Mouse (Mus musculus) heart, adult 8-10 months (tissue): ENCODE results near the gene Kcnq4. TPM values are rescaled to one million over a fixed set of nuclear protein-coding genes. Genes with fewer than 3 reads are reported as not detected.

Experiments
- DNase-seq: peaks from one replicate; pipeline ENCODE4 v3.0.0; 2022; ENCODE audit warnings: low spot score
- microRNA-seq: library from miRNA; unstranded; fragments of <30 nt; microRNA quantifications from one replicate; pipeline ENCODE4 v1.2.0, GENCODE M21; 2022
- total RNA-seq, 4 experiments: library from RNA; stranded (reverse); gene quantifications; 2 replicates each; pipeline ENCODE4 v1.2.4; 2022

The Kcnq4 gene
- total RNA-seq, 4 experiments from 2014 or later, result 1.6 to 2.4 (median 2.2) TPM

DNA sequence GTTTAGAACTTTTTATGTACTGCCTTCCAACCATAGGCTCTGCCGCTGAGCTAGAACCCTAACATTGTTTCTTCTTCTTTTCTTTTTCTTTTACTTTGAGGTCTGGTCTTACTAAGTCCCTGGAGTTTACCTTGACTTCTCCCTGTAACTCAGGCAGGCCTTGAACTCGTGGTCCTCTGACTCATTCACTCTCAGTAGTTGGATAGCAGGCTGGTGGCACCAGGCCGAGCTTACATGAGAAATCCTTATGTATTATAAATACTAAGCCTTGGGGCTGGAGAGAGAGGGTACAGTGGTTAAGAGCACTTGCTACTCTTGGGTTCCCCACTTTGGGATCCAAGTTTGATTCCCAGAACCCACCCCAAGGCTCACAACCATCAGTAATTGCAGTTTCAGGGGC lies 74.8 kb downstream of the Kcnq4 start:
- DNase-seq, result no peak

DNA sequence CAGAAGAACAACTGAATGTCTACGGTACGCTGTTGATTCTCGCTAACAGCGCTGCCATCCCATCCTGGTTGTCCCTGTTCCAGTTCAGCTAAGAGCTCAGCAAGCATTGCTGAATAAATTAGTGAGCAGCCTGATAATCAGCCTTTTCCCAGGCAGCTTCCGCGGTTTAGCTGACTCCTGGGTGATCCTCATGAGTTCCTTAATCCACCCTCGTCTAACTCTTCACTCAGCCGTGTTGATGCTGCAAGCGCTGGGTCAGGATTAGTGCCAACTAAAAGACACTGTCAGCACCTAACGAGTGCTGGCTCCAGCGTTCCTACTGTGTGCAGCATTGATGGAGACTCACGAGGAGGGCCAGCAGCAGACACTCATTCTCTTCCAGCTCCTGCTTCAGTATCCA lies 77.4 kb downstream of the Kcnq4 start:
- DNase-seq, result no peak

DNA sequence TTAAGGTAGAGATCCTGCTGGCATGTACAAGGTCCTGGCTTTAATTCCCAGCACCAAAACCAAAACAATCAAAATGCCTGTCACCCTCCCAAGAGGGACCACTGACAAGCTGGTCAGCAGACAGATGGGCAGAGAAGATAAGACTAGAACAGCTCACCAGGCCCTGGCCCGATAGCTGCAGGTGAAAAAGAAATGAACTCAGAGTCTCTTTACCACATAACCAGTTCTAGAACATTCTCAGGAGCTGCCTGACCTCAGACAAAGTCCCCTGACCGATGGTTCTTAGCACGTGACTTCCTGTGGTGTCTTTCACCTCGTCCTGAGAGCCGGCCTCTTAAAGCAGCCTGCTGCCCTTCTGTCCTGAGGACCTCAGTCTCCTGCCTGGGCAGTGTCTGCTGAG lies 78.8 kb downstream of the Kcnq4 start:
- DNase-seq, result no peak

DNA sequence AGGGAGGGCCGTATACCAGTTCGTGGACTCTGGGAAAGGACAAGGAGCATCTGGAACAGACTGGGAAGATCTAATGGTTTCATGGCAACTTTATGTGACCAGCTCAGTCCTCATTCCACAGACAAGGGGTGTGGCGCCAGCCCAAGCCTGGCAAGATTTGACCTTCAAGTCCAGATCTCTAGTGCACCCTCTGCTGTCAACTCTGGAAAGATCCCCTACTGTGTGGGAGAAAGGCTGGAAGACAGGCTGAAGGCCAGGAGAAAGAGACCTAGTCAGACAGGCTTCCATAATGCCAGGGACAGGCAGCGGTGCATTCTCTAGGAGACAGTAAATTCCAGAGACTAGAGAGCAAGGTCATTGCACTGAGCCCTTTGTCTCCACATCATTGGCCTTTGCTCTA lies 79.9 kb downstream of the Kcnq4 start:
- DNase-seq, result peak; percentile 27

DNA sequence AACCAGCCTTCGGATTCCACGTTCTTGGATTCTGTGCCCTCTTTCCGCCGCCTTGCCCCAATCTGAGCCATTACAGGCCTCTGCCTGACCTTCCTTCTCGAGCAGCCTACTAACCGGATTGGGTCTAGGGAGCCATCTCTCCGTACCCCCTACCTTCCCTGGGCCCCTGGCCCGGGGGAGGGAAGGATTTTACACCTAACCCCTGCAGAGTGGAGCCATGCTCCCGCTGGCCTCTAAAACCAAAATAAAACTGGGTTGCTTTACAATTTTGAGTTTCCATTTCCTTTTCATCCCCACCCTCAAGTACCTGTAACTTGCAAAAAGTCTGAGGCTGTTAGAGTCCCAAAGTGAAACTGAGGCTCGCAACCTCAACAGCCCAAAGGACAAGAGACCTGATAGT lies 80.9 kb downstream of the Kcnq4 start:
- no peak for DNase-seq

GRCm38 (mm10) chr4:120667045-120667501 lies 81.3 kb downstream of the Kcnq4 start:
- DNase-seq, result peak; percentile 14

DNA sequence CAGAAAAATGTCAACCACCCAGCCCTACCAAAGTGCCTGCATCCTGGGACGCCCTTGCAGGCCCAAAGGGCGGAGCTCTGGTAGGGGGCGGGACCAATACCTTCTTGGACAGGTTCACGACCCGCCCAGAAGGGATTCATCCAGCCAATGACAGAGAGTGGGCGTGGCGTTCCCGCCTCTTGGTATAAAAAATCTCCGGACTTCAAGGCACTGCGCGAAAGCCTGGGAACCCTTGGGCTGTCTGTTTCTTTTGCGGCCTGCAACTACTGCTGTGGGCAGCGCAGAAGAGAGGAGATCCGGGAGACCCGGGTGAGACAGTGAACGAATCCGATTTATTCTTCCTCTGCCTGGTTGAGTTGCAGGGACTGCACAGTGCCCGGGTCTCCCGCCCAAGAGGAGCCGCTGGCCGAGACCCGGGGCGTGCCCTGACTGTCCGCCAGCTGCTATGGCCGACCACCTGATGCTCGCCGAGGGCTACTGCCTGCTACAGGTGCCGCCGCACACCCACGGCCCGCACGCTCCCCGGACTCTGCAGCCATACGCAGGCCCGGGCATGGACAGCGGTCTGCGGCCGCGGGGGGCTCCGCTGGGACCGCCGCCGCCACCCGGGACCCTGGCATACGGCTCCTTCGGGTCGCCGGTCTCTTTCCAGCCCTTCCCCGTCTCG lies 81.9 kb downstream of the Kcnq4 start, which contains the start of gene Cited4:
Gene Cited4, plus strand, starts transcription at position 215 of the 667 bp plus-strand sequence.
- DNase-seq, result peak; percentile 87

DNA sequence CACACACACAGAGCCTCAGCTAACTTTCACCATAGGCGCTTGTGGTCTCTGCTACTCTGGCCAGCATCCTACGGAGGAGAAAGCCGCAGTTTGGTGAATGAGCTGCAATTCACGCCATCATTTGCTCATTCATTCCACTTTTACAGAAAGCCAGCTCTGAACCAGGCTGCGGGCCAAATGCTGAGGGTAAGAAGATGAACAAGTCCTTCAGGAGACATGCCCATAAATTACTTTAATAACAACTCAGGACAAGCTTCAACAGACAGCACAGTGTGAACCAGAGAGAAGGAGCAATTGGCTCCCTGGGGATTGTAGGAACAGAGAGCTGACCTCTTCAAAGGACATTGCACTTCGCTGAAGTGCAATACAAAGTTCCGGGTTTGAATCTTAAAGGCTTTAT lies 82.6 kb downstream of the Kcnq4 start:
- DNase-seq, result no peak

DNA sequence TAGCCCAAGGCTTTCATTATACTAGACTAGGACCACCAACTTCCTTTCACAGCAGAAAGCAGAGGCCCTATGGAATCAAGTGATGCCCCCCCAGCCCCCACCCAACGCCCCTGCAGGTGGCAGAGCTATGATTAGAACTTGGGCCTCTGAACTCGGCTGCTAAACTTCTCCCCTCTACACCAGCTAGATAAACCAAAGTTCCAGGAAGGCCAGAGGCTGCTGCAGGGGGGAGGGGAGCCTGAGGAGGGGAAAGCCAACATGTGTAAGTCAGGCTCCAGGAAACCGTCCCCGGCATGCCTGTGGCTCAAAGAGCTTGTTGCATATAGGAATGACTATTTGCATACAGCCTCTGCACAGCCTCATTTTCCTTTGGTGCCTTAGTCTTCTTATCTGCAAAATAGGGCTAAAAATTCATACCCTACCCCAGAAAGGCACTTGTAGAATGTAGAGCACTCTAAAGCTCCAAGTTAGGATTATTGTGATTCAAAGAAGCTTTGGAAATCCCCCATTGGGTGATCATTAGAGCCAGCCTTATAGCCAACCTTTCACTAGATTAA lies 83.2 kb downstream of the Kcnq4 start:
- DNase-seq, result no peak

- DNase-seq, result no peak
Observed at GRCm38 (mm10) chr4:120664601-120665000, 83.8 kb downstream of the Kcnq4 start.

DNA sequence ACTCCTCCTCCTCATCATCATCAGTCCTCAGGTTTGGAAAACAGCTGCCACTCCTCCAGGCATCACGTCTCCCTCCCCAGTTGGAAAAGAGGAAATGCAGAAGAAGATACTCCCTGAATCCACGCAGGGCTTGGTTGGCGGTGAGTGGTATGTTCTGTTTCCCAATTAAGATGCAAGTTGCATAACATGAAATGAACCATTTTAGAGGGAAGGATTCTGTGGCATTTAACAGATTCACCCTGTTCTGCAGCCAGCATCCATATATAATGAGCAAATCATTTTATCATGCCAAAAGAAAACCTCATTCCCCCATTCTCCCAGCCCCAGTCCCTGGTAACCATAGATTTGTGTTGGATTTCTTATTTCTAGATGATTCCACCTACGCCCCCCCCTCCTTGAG lies 87.9 kb downstream of the Kcnq4 start:
- DNase-seq, result no peak

GRCm38 (mm10) chr4:120655898-120656297 lies 92.5 kb downstream of the Kcnq4 start:
- no peak for DNase-seq

DNA sequence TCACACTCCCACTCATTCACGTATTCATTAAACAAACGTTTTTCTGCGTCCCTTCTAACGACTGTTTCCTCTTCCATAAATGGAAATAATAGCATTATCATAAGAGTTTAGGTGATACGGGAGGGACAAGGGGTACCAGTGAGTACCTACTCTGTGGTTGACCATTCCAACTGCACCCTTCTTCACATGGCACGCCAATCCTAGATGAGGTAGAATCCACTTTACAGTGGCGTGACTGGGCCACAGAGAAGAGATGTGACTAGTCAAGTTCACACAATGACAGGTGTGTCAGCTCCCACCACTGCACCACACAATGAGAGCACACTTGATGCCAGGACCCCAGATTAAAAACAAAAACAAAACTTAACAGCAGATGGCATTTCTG lies 98.2 kb downstream of the Kcnq4 start:
- no peak for DNase-seq

GRCm38 (mm10) chr4:120649369-120650207 lies 98.8 kb downstream of the Kcnq4 start:
- DNase-seq, result no peak

Small RNA genes lying within 50 kb of the gene (microRNA-seq; reads per million reads assigned to microRNA genes)
- 842 reads per million, percentile 80 among the genes with 10 or more reads in this experiment for gene Mir30c-1
- not detected for gene Mir30e
- not detected for gene Mir30f

Other genes with a start within 250 kb of the Kcnq4 start
- gene Slfnl1, start 216.4 kb downstream of the Kcnq4 start, total RNA-seq, result under 1 TPM in 3 of 4 experiments, not detected in 1; 0.14 to 0.35 (median 0.16) TPM
- 10 to 100 TPM; 27.7 to 31.2 (median 28.0) TPM for gene Ctps, start 178.3 kb downstream of the Kcnq4 start, total RNA-seq
- gene Gm8439, start 159.9 kb downstream of the Kcnq4 start, total RNA-seq, result not detected
- 10 to 100 TPM; 26.2 to 42.1 (median 32.5) TPM for gene Cited4, start 82.0 kb downstream of the Kcnq4 start, total RNA-seq
- 10 to 100 TPM; 52.4 to 55.1 (median 54.4) TPM for gene Nfyc, start 83.0 kb upstream of the Kcnq4 start, total RNA-seq
- gene Rims3, start 106.2 kb upstream of the Kcnq4 start, total RNA-seq, result under 1 TPM in 3 of 4 experiments, not detected in 1; 0.06 to 0.14 (median 0.08) TPM
- gene Exo5, start 176.4 kb upstream of the Kcnq4 start, total RNA-seq, result 1 to 10 TPM; 2.6 to 3.4 (median 2.9) TPM
- 1 to 10 TPM in 2 of 4 experiments, under 1 TPM in 2; 0.69 to 1.7 (median 1.2) TPM for gene Zfp69, start 203.1 kb upstream of the Kcnq4 start, total RNA-seq